19 mouse cellular contexts compared by ENCODE assay signal in genomic region chr10:40316841-40317585, GRCm38 (mm10). TPM values are rescaled to one million over a fixed set of nuclear protein-coding genes. Genes with fewer than 3 reads are reported as not detected.
DNase-seq lines count a peak whose midpoint lies in the region; ATAC-seq and TF ChIP-seq lines count a peak whose summit lies in the region.
"Had no signal": no experiment of that assay in that cellular context is flagged by ENCODE, and none has a peak within 500 bp of the region (broad histone marks: within the 10 kb centered on the region; RNA-seq: fewer than 3 reads in every experiment).

No protein-coding gene starts in this region.

- H3K4me3 ChIP-seq in lung, postnatal 0 days (ENCODE audit: low read depth, low read length) = no peak overlapping the region
- H3K4me3 ChIP-seq in macrophage (ENCODE audit: inconsistent target) = no peak overlapping the region
- H3K4me3 ChIP-seq: hindbrain, embryonic 12.5 days; limb, embryonic 15.5 days had no signal

- DNase-seq in lung, postnatal 0 days (ENCODE audit: low spot score) = peak; percentile 28
- DNase-seq in lung, postnatal 25 days (ENCODE audit: low spot score) = no peak
- peak; percentile 20 for DNase-seq in Patski (ENCODE audit: low read depth, low spot score)
- DNase-seq in thymus, postnatal 0 days (ENCODE audit: low spot score) = no peak
- DNase-seq in cerebellum, postnatal 25 days = no peak
- DNase-seq in adrenal gland, adult (ENCODE audit: inconsistent age in 2 of 2, low spot score in 1 of 2) = no peak
- DNase-seq: adrenal gland, postnatal 14 days; cerebellum, adult 9-10 months; forebrain, postnatal 0 days; gastrocnemius, postnatal 14 days; kidney, adult 11 months; kidney, postnatal 14 days; left cerebral cortex, postnatal 4 days; lung, postnatal 10 days; thymus, postnatal 25 days had no signal

- no peaks in the 10 kb centered on the region for H3K9me3 ChIP-seq in lung, postnatal 0 days (ENCODE audit: low read length)
- H3K9me3 ChIP-seq: hindbrain, embryonic 12.5 days; limb, embryonic 15.5 days had no signal

- no peaks in the 10 kb centered on the region for H3K27me3 ChIP-seq in lung, postnatal 0 days (replicated peaks; ENCODE audit: insufficient read depth, low read length)
- H3K27me3 ChIP-seq in Patski = no peaks in the 10 kb centered on the region
- H3K27me3 ChIP-seq: hindbrain, embryonic 12.5 days; limb, embryonic 15.5 days had no signal

- CTCF ChIA-PET in Patski (lab: Charles Lee) = interaction anchor here (0.9 kb wide), 2 partner anchors 14 to 23 kb away, joined by 4 read pairs; no protein-coding TSS in a partner anchor

- no peaks in the 10 kb centered on the region for H3K36me3 ChIP-seq in lung, postnatal 0 days (ENCODE audit: insufficient read depth, low read length)
- no peaks in the 10 kb centered on the region for H3K36me3 ChIP-seq in macrophage (ENCODE audit: inconsistent target)
- H3K36me3 ChIP-seq: hindbrain, embryonic 12.5 days; limb, embryonic 15.5 days had no signal

- ATAC-seq in lung, postnatal 0 days = no peak
- ATAC-seq in Patski = peak; percentile 47
- ATAC-seq: activated CD4-positive, CD25-positive, alpha-beta regulatory T cell, adult 4 months; forebrain, postnatal 0 days had no signal

- no peak overlapping the region for H3K9ac ChIP-seq in lung, postnatal 0 days (replicated peaks; ENCODE audit: low read depth)
- H3K9ac ChIP-seq: forebrain, postnatal 0 days; hindbrain, embryonic 12.5 days; limb, embryonic 15.5 days had no signal

- no peak for TF ChIP-seq EP300 in lung, postnatal 0 days (IDR thresholded peaks at IDR 0.05)

- no peaks in the 10 kb centered on the region for H3K79me2 ChIP-seq in macrophage (ENCODE audit: inconsistent target)

- in situ Hi-C loops in Patski (cut with MboI; ENCODE audit: low pct_unique_long_range_greater_than_20kb) = no loop called here

- no peaks in the 10 kb centered on the region for H3K4me1 ChIP-seq in lung, postnatal 0 days (ENCODE audit: insufficient read depth, low read depth, low read length)
- H3K4me1 ChIP-seq: hindbrain, embryonic 12.5 days; limb, embryonic 15.5 days had no signal

- no peak for TF ChIP-seq CTCF in lung, postnatal 0 days (IDR thresholded peaks at IDR 0.05)
- TF ChIP-seq CTCF in Patski (IDR thresholded peaks at IDR 0.05) = no peak

- POLR2A ChIA-PET in Patski (lab: Charles Lee) = interaction anchor here (1.0 kb wide), 1 partner anchor 12 kb away, joined by 3 read pairs; no protein-coding TSS in a partner anchor

- H3K4me2 ChIP-seq in lung, postnatal 0 days (replicated peaks; ENCODE audit: low read depth, low read length) = no peak overlapping the region
- H3K4me2 ChIP-seq: hindbrain, embryonic 12.5 days; limb, embryonic 15.5 days had no signal

- WGBS in lung, postnatal 0 days = 36% methylated on average over 7 of the region's 7 CpGs
- 45% methylated on average over 7 of the region's 7 CpGs for WGBS in macrophage (ENCODE audit: missing documents)

- H3K27ac ChIP-seq in lung, postnatal 0 days (ENCODE audit: low read length) = no peak overlapping the region
- H3K27ac ChIP-seq in macrophage = peak overlapping the region; percentile 69
- H3K27ac ChIP-seq: hindbrain, embryonic 12.5 days; limb, embryonic 15.5 days had no signal

RNA-seq across cellular contexts. Expression of gene Amd1, which starts 15.0 kb away (rescaled TPM):
- polyA plus RNA-seq in lung, postnatal 0 days (2015; fragmentation: Nextera tagmentation; extraction: Ambion mirVana) = 25.5 and 27.3 TPM in 2 replicates
- polyA plus RNA-seq in Patski (2021) (56.5 TPM), macrophage (2018) (35.2 to 73.4 TPM (median 38.5 TPM) in 3 replicates)
- total RNA-seq in macrophage (2018; cell fraction: chromatin; rRNA removed) = 10 to 100 TPM in 21 of 26 experiments, 1 to 10 TPM in 5; 7.0 to 52.8 (median 22.2) TPM
- 10 to 100 TPM; 27.3 to 55.4 (median 42.0) TPM for total RNA-seq in macrophage (2018; cell fraction: cytosol; rRNA removed)
- 10 to 100 TPM; 14.4 to 59.7 (median 29.2) TPM for total RNA-seq in macrophage (2018; cell fraction: nucleus; rRNA removed)
- 40.1 and 40.3 TPM in 2 replicates for polyA plus RNA-seq in thymus, postnatal 0 days (2015; fragmentation: Nextera tagmentation; extraction: Ambion mirVana)

RNA-seq across cellular contexts. Expression of gene Cdk19, which starts 22.4 kb away (rescaled TPM):
- 6.7 and 8.4 TPM in 2 replicates for polyA plus RNA-seq in lung, postnatal 0 days (2015; fragmentation: Nextera tagmentation; extraction: Ambion mirVana)
- 18.6 TPM for polyA plus RNA-seq in Patski (2021)
- total RNA-seq in macrophage (2018; cell fraction: chromatin; rRNA removed) = 10 to 100 TPM in 19 of 26 experiments, 1 to 10 TPM in 7; 1.4 to 19.3 (median 13.5) TPM
- total RNA-seq in macrophage (2018; cell fraction: cytosol; rRNA removed) = 10 to 100 TPM; 13.5 to 26.2 (median 21.8) TPM
- total RNA-seq in macrophage (2018; cell fraction: nucleus; rRNA removed) = 10 to 100 TPM in 22 of 26 experiments, 1 to 10 TPM in 4; 4.6 to 31.5 (median 18.1) TPM
- polyA plus RNA-seq in macrophage (2018) = 14.5 to 17.0 TPM (median 15.9 TPM) in 3 replicates
- 15.8 and 19.7 TPM in 2 replicates for polyA plus RNA-seq in thymus, postnatal 0 days (2015; fragmentation: Nextera tagmentation; extraction: Ambion mirVana)

RNA-seq across cellular contexts. Expression of gene Gtf3c6, which starts 59.1 kb away (rescaled TPM):
- polyA plus RNA-seq in lung, postnatal 0 days (2015; fragmentation: Nextera tagmentation; extraction: Ambion mirVana) = 35.2 and 40.0 TPM in 2 replicates
- polyA plus RNA-seq in Patski (2021) (92.1 TPM), macrophage (2018) (30.1 to 131 TPM (median 49.8 TPM) in 3 replicates)
- 10 to 100 TPM in 12 of 26 experiments, 1 to 10 TPM in 14; 2.0 to 22.6 (median 8.2) TPM for total RNA-seq in macrophage (2018; cell fraction: chromatin; rRNA removed)
- total RNA-seq in macrophage (2018; cell fraction: cytosol; rRNA removed) = 10 to 100 TPM; 18.4 to 41.7 (median 31.5) TPM
- total RNA-seq in macrophage (2018; cell fraction: nucleus; rRNA removed) = 10 to 100 TPM in 14 of 26 experiments, 1 to 10 TPM in 12; 3.2 to 31.0 (median 10.3) TPM
- polyA plus RNA-seq in thymus, postnatal 0 days (2015; fragmentation: Nextera tagmentation; extraction: Ambion mirVana) = 69.9 and 74.1 TPM in 2 replicates

Comparison
In these comparisons a context has a peak if more than half of its experiments do, and no peak if none do; other contexts are left out.
1. DNase-seq: peak in lung, postnatal 0 days (single experiment) and Patski (single experiment); none in lung, postnatal 25 days (single experiment), thymus, postnatal 0 days (single experiment), cerebellum, postnatal 25 days (0 of 2) and adrenal gland, adult (0 of 2).